18 mouse cellular contexts compared by ENCODE assay signal in the genomic region with DNA sequence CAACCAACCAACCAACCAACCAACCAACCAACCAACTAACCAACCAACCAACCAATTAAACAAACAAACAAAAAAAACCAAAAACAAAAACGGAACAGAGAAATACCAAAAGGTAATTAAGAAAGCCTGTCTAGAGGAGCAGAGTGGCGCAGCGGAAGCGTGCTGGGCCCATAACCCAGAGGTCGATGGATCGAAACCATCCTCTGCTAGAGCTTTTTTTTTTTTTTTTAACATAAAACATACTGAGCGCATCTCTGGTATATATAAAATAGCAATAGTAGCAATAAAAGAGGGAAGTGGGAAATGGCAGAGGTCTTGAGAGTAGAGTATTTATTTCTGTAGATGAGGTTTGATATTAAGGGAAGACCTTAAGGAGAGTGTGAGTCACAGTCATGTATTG. TPM values are rescaled to one million over a fixed set of nuclear protein-coding genes. Genes with fewer than 3 reads are reported as not detected.
DNase-seq lines count a peak whose midpoint lies in the region; ATAC-seq and TF ChIP-seq lines count a peak whose summit lies in the region.
"Had no signal": no experiment of that assay in that cellular context is flagged by ENCODE, and none has a peak within 500 bp of the region (broad histone marks: within the 10 kb centered on the region; RNA-seq: fewer than 3 reads in every experiment).

No protein-coding gene starts in this region.

- H3K9ac ChIP-seq in lung, embryonic 15.5 days, result no peak overlapping the region
- H3K9ac ChIP-seq in ES-E14 (ENCODE audit: insufficient read depth, low read depth, low read length, poor library complexity, severe bottlenecking), result no peak overlapping the region
- H3K9ac ChIP-seq in kidney, embryonic 14.5 days (ENCODE audit: low read depth, low read length), result no peak overlapping the region
- H3K9ac ChIP-seq: embryonic facial prominence, embryonic 12.5 days; forebrain, embryonic 15.5 days had no signal

- in situ Hi-C loops in ES-E14 (cut with MboI; ENCODE audit: low sequenced_read_pairs in 2 of 2, unreplicated experiment in 2 of 2), result loop anchor here (25.0 kb wide), 1 partner anchor 188 kb away; no protein-coding TSS in a partner anchor

- 0 out of 2 replicates have a peak overlapping the region, but pooled peaks have one; percentile 55 for H3K4me2 ChIP-seq in lung, embryonic 15.5 days
- H3K4me2 ChIP-seq in kidney, embryonic 14.5 days (replicated peaks; ENCODE audit: low read depth, low read length), result no peak overlapping the region; the same call in 1 of the 2 replicates
- H3K4me2 ChIP-seq: forebrain, embryonic 15.5 days had no signal

- H3K27ac ChIP-seq in lung, embryonic 15.5 days, result no peak overlapping the region
- no peak overlapping the region for H3K27ac ChIP-seq in ES-E14 (ENCODE audit: insufficient read depth, low read depth, low read length, poor library complexity, severe bottlenecking)
- no peak overlapping the region for H3K27ac ChIP-seq in embryonic facial prominence, embryonic 10.5 days (replicated peaks)
- no peak overlapping the region for H3K27ac ChIP-seq in kidney, embryonic 14.5 days (ENCODE audit: low read depth, low read length)
- H3K27ac ChIP-seq: embryonic facial prominence, embryonic 12.5 days; forebrain, embryonic 15.5 days; hindbrain, postnatal 0 days had no signal

- H3K27me3 ChIP-seq in lung, embryonic 15.5 days, result no peaks in the 10 kb centered on the region
- no peaks in the 10 kb centered on the region for H3K27me3 ChIP-seq in embryonic facial prominence, embryonic 10.5 days (replicated peaks; ENCODE audit: low read depth, poor library complexity, severe bottlenecking)
- no peaks in the 10 kb centered on the region for H3K27me3 ChIP-seq in kidney, embryonic 14.5 days (ENCODE audit: control insufficient read depth, insufficient read depth, low read length)
- H3K27me3 ChIP-seq: embryonic facial prominence, embryonic 12.5 days; forebrain, embryonic 15.5 days had no signal

- 20% methylated on average over 7 of the region's 7 CpGs for WGBS in lung, embryonic 15.5 days
- WGBS in embryonic facial prominence, embryonic 10.5 days, result 2% methylated on average over 7 of the region's 7 CpGs
- WGBS in kidney, embryonic 14.5 days, result 11% methylated on average over 7 of the region's 7 CpGs

- no peak for DNase-seq in lung, postnatal 10 days
- DNase-seq in ES-E14 (ENCODE audit: low read depth, low spot score), result no peak
- peak; percentile 19 for DNase-seq in embryonic facial prominence, embryonic 10.5 days (ENCODE audit: low spot score)
- DNase-seq in right cerebral cortex, postnatal 10 days (ENCODE audit: low spot score in 2 of 2), result no peak
- DNase-seq: cerebellum, adult 9-10 months; gastrocnemius, postnatal 14 days; lung, postnatal 14 days; right cerebral cortex, postnatal 25 days had no signal

- H3K36me3 ChIP-seq in lung, embryonic 15.5 days, result no peaks in the 10 kb centered on the region
- H3K36me3 ChIP-seq in ES-E14 (ENCODE audit: control insufficient read depth, insufficient read depth, low read length, poor library complexity, severe bottlenecking), result no peaks in the 10 kb centered on the region
- no peaks in the 10 kb centered on the region for H3K36me3 ChIP-seq in embryonic facial prominence, embryonic 10.5 days (replicated peaks)
- H3K36me3 ChIP-seq in kidney, embryonic 14.5 days (ENCODE audit: control insufficient read depth, insufficient read depth, low read length), result no peaks in the 10 kb centered on the region
- H3K36me3 ChIP-seq: embryonic facial prominence, embryonic 12.5 days; forebrain, embryonic 15.5 days; limb, embryonic 10.5 days had no signal

- no peaks in the 10 kb centered on the region for H3K9me3 ChIP-seq in lung, embryonic 15.5 days
- H3K9me3 ChIP-seq in ES-E14 (ENCODE audit: control insufficient read depth, insufficient read depth, low read depth, low read length), result no peaks in the 10 kb centered on the region
- H3K9me3 ChIP-seq in embryonic facial prominence, embryonic 10.5 days, result no peaks in the 10 kb centered on the region
- H3K9me3 ChIP-seq in kidney, embryonic 14.5 days (ENCODE audit: control insufficient read depth, low read length), result no peaks in the 10 kb centered on the region
- H3K9me3 ChIP-seq: embryonic facial prominence, embryonic 12.5 days; forebrain, embryonic 15.5 days; limb, embryonic 10.5 days had no signal

- no peak for ATAC-seq in lung, embryonic 15.5 days (ENCODE audit: borderline replicate concordance, extremely low read depth, low FRiP score, low TSS enrichment)
- peak; percentile 9; the same call in 1 of the 2 replicates for ATAC-seq in megakaryocyte progenitor cell, adult 5-6 weeks (replicated peaks; ENCODE audit: poor library complexity)
- ATAC-seq in kidney, embryonic 14.5 days (ENCODE audit: low FRiP score, low TSS enrichment), result no peak
- ATAC-seq: activated CD4-positive, CD25-positive, alpha-beta regulatory T cell, adult 4 months; forebrain, embryonic 15.5 days; hindbrain, postnatal 0 days had no signal

- no peak overlapping the region for H3K4me3 ChIP-seq in lung, embryonic 15.5 days
- H3K4me3 ChIP-seq in ES-E14 (ENCODE audit: insufficient read depth in 1 of 2, low read depth in 1 of 2, low read length in 2 of 2, poor library complexity in 1 of 2, severe bottlenecking in 1 of 2), result peak overlapping the region in 1 of 2 experiments; percentile 40; a peak in 3 of 4 replicates
- peak overlapping the region; percentile 56 for H3K4me3 ChIP-seq in embryonic facial prominence, embryonic 10.5 days
- H3K4me3 ChIP-seq in kidney, embryonic 14.5 days (ENCODE audit: low read length), result no peak overlapping the region; the same call in 1 of the 2 replicates
- H3K4me3 ChIP-seq: embryonic facial prominence, embryonic 12.5 days; forebrain, embryonic 15.5 days had no signal

- peaks cover 36% of the 10 kb centered on the region for H3K4me1 ChIP-seq in lung, embryonic 15.5 days
- peaks cover 0 to 9% of the 10 kb centered on the region in 2 experiments; a peak in 2 of 4 replicates for H3K4me1 ChIP-seq in ES-E14 (ENCODE audit: control insufficient read depth in 2 of 2, insufficient read depth in 2 of 2, low read length in 2 of 2, poor library complexity in 1 of 2)
- H3K4me1 ChIP-seq in embryonic facial prominence, embryonic 10.5 days, result peaks cover 53% of the 10 kb centered on the region
- peaks cover 17% of the 10 kb centered on the region; the same call in 1 of the 2 replicates for H3K4me1 ChIP-seq in kidney, embryonic 14.5 days (ENCODE audit: control insufficient read depth, insufficient read depth, low read length)

TF ChIP-seq in ES-E14, 5 proteins besides CTCF, POLR2A, EP300 and RAD21:
- TF ChIP-seq ZC3H11A (IDR thresholded peaks at IDR 0.05; ENCODE audit: borderline replicate concordance, low read depth, low read length) (no peak), ZNF384 (IDR thresholded peaks at IDR 0.05; ENCODE audit: low read depth, low read length) (peak; percentile 93), MAFK (IDR thresholded peaks at IDR 0.05; ENCODE audit: insufficient read depth, low read depth, low read length) (peak; percentile 88), CHD2 (IDR thresholded peaks at IDR 0.05; ENCODE audit: low read depth, low read length) (no peak)

RNA-seq across cellular contexts. Expression of gene Btn2a2, which starts 11.3 kb away (rescaled TPM):
- polyA plus RNA-seq in lung, embryonic 15.5 days (2015; fragmentation: Nextera tagmentation; extraction: Ambion mirVana), result 0.16 and 0.21 TPM in 2 replicates
- 0.95 and 1.5 TPM in 2 replicates for total RNA-seq in ES-E14 (2012; rRNA removed)
- polyA plus RNA-seq in embryonic facial prominence, embryonic 10.5 days (2016; fragmentation: Nextera tagmentation; extraction: Ambion mirVana), result 0.99 and 1.2 TPM in 2 replicates
- not detected in 2 replicates for total RNA-seq in megakaryocyte progenitor cell, adult 5-6 weeks (2015)
- total RNA-seq in megakaryocyte progenitor cell, adult 5-6 weeks (2017), result 0.17 TPM in 1 of 2 replicates, not detected in the other
- 0.31 and 0.87 TPM in 2 replicates for polyA plus RNA-seq in kidney, embryonic 14.5 days (2014; fragmentation: Nextera tagmentation; extraction: Ambion mirVana)
- total RNA-seq: gastrocnemius, postnatal 14 days; hindbrain, postnatal 0 days; monocyte, adult 5-6 weeks had no signal
- polyA plus RNA-seq: activated CD4-positive, CD25-positive, alpha-beta regulatory T cell, adult 4 months; forebrain, embryonic 15.5 days had no signal

RNA-seq across cellular contexts. Expression of gene Hist1h4h, which starts 30.9 kb away (rescaled TPM):
- 6.9 and 8.1 TPM in 2 replicates for polyA plus RNA-seq in lung, embryonic 15.5 days (2015; fragmentation: Nextera tagmentation; extraction: Ambion mirVana)
- total RNA-seq in ES-E14 (2012; rRNA removed), result 2,382 and 2,804 TPM in 2 replicates
- 2.7 and 3.0 TPM in 2 replicates for polyA plus RNA-seq in embryonic facial prominence, embryonic 10.5 days (2016; fragmentation: Nextera tagmentation; extraction: Ambion mirVana)
- 57.4 and 61.0 TPM in 2 replicates for total RNA-seq in megakaryocyte progenitor cell, adult 5-6 weeks (2015)
- 855 and 1,026 TPM in 2 replicates for total RNA-seq in megakaryocyte progenitor cell, adult 5-6 weeks (2017)
- 6.1 and 9.9 TPM in 2 replicates for polyA plus RNA-seq in kidney, embryonic 14.5 days (2014; fragmentation: Nextera tagmentation; extraction: Ambion mirVana)

RNA-seq across cellular contexts. Expression of gene Hist1h2af, which starts 33.8 kb away (rescaled TPM):
- 6.2 and 8.4 TPM in 2 replicates for polyA plus RNA-seq in lung, embryonic 15.5 days (2015; fragmentation: Nextera tagmentation; extraction: Ambion mirVana)
- total RNA-seq in ES-E14 (2012; rRNA removed), result 1,402 and 1,887 TPM in 2 replicates
- 4.8 and 5.5 TPM in 2 replicates for polyA plus RNA-seq in embryonic facial prominence, embryonic 10.5 days (2016; fragmentation: Nextera tagmentation; extraction: Ambion mirVana)
- total RNA-seq in megakaryocyte progenitor cell, adult 5-6 weeks (2015), result 36.0 and 48.7 TPM in 2 replicates
- total RNA-seq in megakaryocyte progenitor cell, adult 5-6 weeks (2017), result 1,885 and 2,197 TPM in 2 replicates
- polyA plus RNA-seq in kidney, embryonic 14.5 days (2014; fragmentation: Nextera tagmentation; extraction: Ambion mirVana), result 13.8 and 28.7 TPM in 2 replicates
- total RNA-seq: monocyte, adult 5-6 weeks had no signal
- polyA plus RNA-seq: activated CD4-positive, CD25-positive, alpha-beta regulatory T cell, adult 4 months had no signal

RNA-seq across cellular contexts. Expression of gene Btn1a1, which starts 34.2 kb away (rescaled TPM):
- 0.14 and 0.26 TPM in 2 replicates for polyA plus RNA-seq in lung, embryonic 15.5 days (2015; fragmentation: Nextera tagmentation; extraction: Ambion mirVana)
- 0.11 and 0.62 TPM in 2 replicates for total RNA-seq in ES-E14 (2012; rRNA removed)
- polyA plus RNA-seq in embryonic facial prominence, embryonic 10.5 days (2016; fragmentation: Nextera tagmentation; extraction: Ambion mirVana), result 0.12 and 0.16 TPM in 2 replicates
- not detected in 2 replicates for total RNA-seq in megakaryocyte progenitor cell, adult 5-6 weeks (2015)
- not detected in 2 replicates for total RNA-seq in megakaryocyte progenitor cell, adult 5-6 weeks (2017)
- polyA plus RNA-seq in kidney, embryonic 14.5 days (2014; fragmentation: Nextera tagmentation; extraction: Ambion mirVana), result 0.09 TPM in 2 replicates
- total RNA-seq: gastrocnemius, postnatal 14 days; layer of hippocampus, postnatal 10 days; monocyte, adult 5-6 weeks had no signal
- polyA plus RNA-seq: activated CD4-positive, CD25-positive, alpha-beta regulatory T cell, adult 4 months had no signal

RNA-seq across cellular contexts. Expression of gene Hist1h3g, which starts 35.3 kb away (rescaled TPM):
- polyA plus RNA-seq in lung, embryonic 15.5 days (2015; fragmentation: Nextera tagmentation; extraction: Ambion mirVana), result 9.5 and 10.8 TPM in 2 replicates
- total RNA-seq in ES-E14 (2012; rRNA removed), result 436 and 621 TPM in 2 replicates
- polyA plus RNA-seq in embryonic facial prominence, embryonic 10.5 days (2016; fragmentation: Nextera tagmentation; extraction: Ambion mirVana), result 6.5 and 7.7 TPM in 2 replicates
- 212 and 246 TPM in 2 replicates for total RNA-seq in megakaryocyte progenitor cell, adult 5-6 weeks (2015)
- total RNA-seq in megakaryocyte progenitor cell, adult 5-6 weeks (2017), result 210 and 363 TPM in 2 replicates
- 8.2 and 12.5 TPM in 2 replicates for polyA plus RNA-seq in kidney, embryonic 14.5 days (2014; fragmentation: Nextera tagmentation; extraction: Ambion mirVana)
- total RNA-seq: monocyte, adult 5-6 weeks had no signal
